Mouse (Mus musculus) liver, embryonic 16.5 days (tissue): ENCODE measurements around the gene Smoc2. TPM values are rescaled to one million over a fixed set of nuclear protein-coding genes. Genes with fewer than 3 reads are reported as not detected.
A peak's percentile ranks its signal among the peaks of the same experiment; 100 is the strongest.

ENCODE experiments used
- ATAC-seq: fragments of 200-750 bp; cut with Nextera tagmentation; 2 replicates; pipeline ENCODE4 v1.8.0; 2017; ENCODE audit warnings: low read depth, mild to moderate bottlenecking, moderate number of reproducible peaks, moderate library complexity
- H3K27ac ChIP-seq: fragments of 300-500 bp; sonication (generic); 2 replicates; pipeline ENCODE4 v1.5.1; 2014; ENCODE audit warnings: mild to moderate bottlenecking, low read length
- H3K27me3 ChIP-seq: fragments of 300-500 bp; sonication (generic); 2 replicates; pipeline ENCODE4 v1.6.1; 2014; ENCODE audit warnings: low read depth, low read length, mixed read lengths; ENCODE audit not compliant: control insufficient read depth, insufficient read depth
- H3K36me3 ChIP-seq: fragments of 300-500 bp; sonication (generic); 2 replicates; pipeline ENCODE4 v1.6.1; 2014; ENCODE audit warnings: mild to moderate bottlenecking; ENCODE audit not compliant: control insufficient read depth, insufficient read depth
- H3K4me1 ChIP-seq: fragments of 300-500 bp; sonication (generic); 2 replicates; pipeline ENCODE4 v1.6.1; 2014; ENCODE audit warnings: low read depth, low read length, mixed read lengths; ENCODE audit not compliant: control insufficient read depth
- H3K4me2 ChIP-seq: fragments of 300-500 bp; sonication (generic); 2 replicates; pipeline ENCODE4 v1.6.1; 2014; ENCODE audit warnings: low read depth, low read length, mixed read lengths
- H3K4me3 ChIP-seq: fragments of 300-500 bp; sonication (generic); 2 replicates; pipeline ENCODE4 v1.5.1; 2014; ENCODE audit warnings: low read depth, mild to moderate bottlenecking, low read length
- H3K9ac ChIP-seq: fragments of 300-500 bp; sonication (generic); 2 replicates; pipeline ENCODE4 v1.6.1; 2014; ENCODE audit warnings: low read depth, low read length
- H3K9me3 ChIP-seq: fragments of 300-500 bp; sonication (generic); replicated peaks from 2 replicates; pipeline ENCODE4 v1.6.1; 2016; ENCODE audit warnings: low read length; ENCODE audit not compliant: control insufficient read depth
- WGBS: fragments of 180-500 bp; shearing (Covaris S2); extraction: QIAGEN DNeasy Blood & Tissue Kit; methylation state at CpG from one replicate; pipeline ENCODE4 v1.1.7; 2014; ENCODE audit not compliant: insufficient replicate concordance; 5-methylcytosine and 5-hydroxymethylcytosine counted together
- polyA plus RNA-seq: library from polyadenylated mRNA; unstranded; fragments of >200 nt; fragmentation: Nextera tagmentation; extraction: Ambion mirVana; gene quantifications from 2 replicates; pipeline ENCODE4 v1.2.1, GENCODE M21; 2015

The Smoc2 gene
- polyA plus RNA-seq, 1 experiment from 2014 or later, result 7.8 TPM

- Histone ChIP-seq H3K4me2 (no peak overlapping the region), H3K9ac (no peak overlapping the region), H3K27ac (no peak overlapping the region), H3K27me3 (no peaks in the 10 kb centered on the region), H3K36me3 (no peaks in the 10 kb centered on the region), H3K4me1 (no peaks in the 10 kb centered on the region), H3K9me3 (no peaks in the 10 kb centered on the region), H3K4me3 (no peak overlapping the region)
- 58% methylated on average over 11 of the region's 11 CpGs for WGBS
- ATAC-seq, result no peak
Observed at GRCm38 (mm10) chr17:14244195-14244965, 34.9 kb upstream of the Smoc2 start.

- H3K4me2 ChIP-seq, result no peak overlapping the region
- H3K27me3 ChIP-seq, result no peaks in the 10 kb centered on the region
- ATAC-seq, result no peak
- no peak overlapping the region for H3K27ac ChIP-seq
- 83% methylated on average over 2 of the region's 2 CpGs for WGBS
- no peaks in the 10 kb centered on the region for H3K9me3 ChIP-seq
- H3K4me3 ChIP-seq, result no peak overlapping the region
- H3K36me3 ChIP-seq, result no peaks in the 10 kb centered on the region
- no peak overlapping the region for H3K9ac ChIP-seq
- H3K4me1 ChIP-seq, result no peaks in the 10 kb centered on the region
Observed at GRCm38 (mm10) chr17:14246266-14246665, 33.0 kb upstream of the Smoc2 start.

GRCm38 (mm10) chr17:14247931-14248330 is 31.4 kb upstream of the Smoc2 start:
- Histone ChIP-seq H3K36me3 (no peaks in the 10 kb centered on the region), H3K9ac (no peak overlapping the region), H3K27me3 (no peaks in the 10 kb centered on the region), H3K4me3 (no peak overlapping the region), H3K4me1 (no peaks in the 10 kb centered on the region), H3K4me2 (no peak overlapping the region), H3K27ac (no peak overlapping the region), H3K9me3 (no peaks in the 10 kb centered on the region)
- ATAC-seq, result no peak
- WGBS, result 62% methylated on average over 8 of the region's 8 CpGs

GRCm38 (mm10) chr17:14249595-14249994 is 29.7 kb upstream of the Smoc2 start:
- Histone ChIP-seq H3K27ac (no peak overlapping the region), H3K4me2 (no peak overlapping the region), H3K9ac (no peak overlapping the region), H3K4me1 (no peaks in the 10 kb centered on the region; the same call in 1 of the 2 replicates), H3K9me3 (no peaks in the 10 kb centered on the region), H3K27me3 (no peaks in the 10 kb centered on the region), H3K4me3 (no peak overlapping the region; the same call in 1 of the 2 replicates), H3K36me3 (no peaks in the 10 kb centered on the region)
- ATAC-seq, result peak; percentile 80
- 25% methylated on average over 4 of the region's 4 CpGs for whole genome bisulfite sequencing

GRCm38 (mm10) chr17:14250401-14250800 is 28.9 kb upstream of the Smoc2 start:
- Histone ChIP-seq H3K36me3 (no peaks in the 10 kb centered on the region), H3K27ac (no peak overlapping the region), H3K4me2 (no peak overlapping the region), H3K4me3 (no peak overlapping the region), H3K4me1 (no peaks in the 10 kb centered on the region; the same call in 1 of the 2 replicates), H3K9me3 (no peaks in the 10 kb centered on the region), H3K27me3 (no peaks in the 10 kb centered on the region), H3K9ac (no peak overlapping the region)
- WGBS, result 67% methylated on average over 8 of the region's 8 CpGs
- no peak for ATAC-seq

GRCm38 (mm10) chr17:14252456-14252855 is 26.9 kb upstream of the Smoc2 start:
- no peaks in the 10 kb centered on the region; the same call in 1 of the 2 replicates for H3K4me1 ChIP-seq
- no peaks in the 10 kb centered on the region for H3K9me3 ChIP-seq
- H3K27me3 ChIP-seq, result no peaks in the 10 kb centered on the region
- ATAC-seq, result no peak
- 50% methylated on average over 7 of the region's 7 CpGs for WGBS
- H3K27ac ChIP-seq, result no peak overlapping the region
- no peak overlapping the region for H3K9ac ChIP-seq
- H3K4me2 ChIP-seq, result no peak overlapping the region
- no peaks in the 10 kb centered on the region for H3K36me3 ChIP-seq
- H3K4me3 ChIP-seq, result no peak overlapping the region

- no peak overlapping the region for H3K4me2 ChIP-seq
- H3K9ac ChIP-seq, result no peak overlapping the region
- no peaks in the 10 kb centered on the region for H3K9me3 ChIP-seq
- ATAC-seq, result no peak
- no peaks in the 10 kb centered on the region for H3K36me3 ChIP-seq
- H3K27ac ChIP-seq, result no peak overlapping the region
- 67% methylated on average over 5 of the region's 5 CpGs for WGBS
- H3K27me3 ChIP-seq, result no peaks in the 10 kb centered on the region
- no peaks in the 10 kb centered on the region; the same call in 1 of the 2 replicates for H3K4me1 ChIP-seq
- no peak overlapping the region for H3K4me3 ChIP-seq
Observed at GRCm38 (mm10) chr17:14254616-14255015, 24.7 kb upstream of the Smoc2 start.

- H3K9me3 ChIP-seq, result no peaks in the 10 kb centered on the region
- peak overlapping the region; percentile 84 for H3K27ac ChIP-seq
- H3K36me3 ChIP-seq, result no peaks in the 10 kb centered on the region
- peak; percentile 93 for ATAC-seq
- no peaks in the 10 kb centered on the region; the same call in 1 of the 2 replicates for H3K27me3 ChIP-seq
- H3K4me3 ChIP-seq, result peak overlapping the region; percentile 39
- no peaks in the 10 kb centered on the region; the same call in 1 of the 2 replicates for H3K4me1 ChIP-seq
- H3K4me2 ChIP-seq, result peak overlapping the region; percentile 24
- peak overlapping the region; percentile 10; the same call in 1 of the 2 replicates for H3K9ac ChIP-seq
- WGBS, result 45% methylated on average over 7 of the region's 7 CpGs
Observed at GRCm38 (mm10) chr17:14257799-14258520, 21.3 kb upstream of the Smoc2 start.

GRCm38 (mm10) chr17:14258906-14259305 is 20.4 kb upstream of the Smoc2 start:
- peak; percentile 20; the same call in 1 of the 2 replicates for ATAC-seq
- Histone ChIP-seq H3K4me1 (no peaks in the 10 kb centered on the region; the same call in 1 of the 2 replicates), H3K4me2 (no peak overlapping the region), H3K4me3 (no peak overlapping the region), H3K27me3 (no peaks in the 10 kb centered on the region; the same call in 1 of the 2 replicates), H3K36me3 (no peaks in the 10 kb centered on the region), H3K9me3 (no peaks in the 10 kb centered on the region), H3K27ac (peak overlapping the region; percentile 54), H3K9ac (no peak overlapping the region)
- WGBS, result 33% methylated on average over 6 of the region's 6 CpGs
